Mouse (Mus musculus) forebrain, embryonic 11.5 days (tissue): ENCODE data around the gene Ncs1. TPM values are rescaled to one million over a fixed set of nuclear protein-coding genes. Genes with fewer than 3 reads are reported as not detected.

ENCODE experiments used
- ATAC-seq: fragments of 200-750 bp; cut with Nextera tagmentation; replicated peaks from 2 replicates; pipeline ENCODE4 v1.8.0; 2017; ENCODE audit warnings: moderate TSS enrichment; ENCODE audit not compliant: low FRiP score
- DNase-seq: peaks from one replicate; pipeline ENCODE4 v3.0.0-alpha.2; 2017; ENCODE audit warnings: low spot score
- H3K27ac ChIP-seq: fragments of 300-500 bp; sonication (generic); 2 replicates; pipeline ENCODE4 v1.5.1; 2014; ENCODE audit warnings: low read depth, low read length
- H3K27me3 ChIP-seq: fragments of 300-500 bp; sonication (generic); 2 replicates; pipeline ENCODE4 v1.6.1; 2014; ENCODE audit warnings: mild to moderate bottlenecking, low read length, mixed read lengths; ENCODE audit not compliant: control insufficient read depth, insufficient read depth
- H3K36me3 ChIP-seq: fragments of 300-500 bp; sonication (generic); 2 replicates; pipeline ENCODE4 v1.6.1; 2014; ENCODE audit warnings: mild to moderate bottlenecking, low read length, moderate library complexity, mixed read lengths; ENCODE audit not compliant: control insufficient read depth, insufficient read depth
- H3K4me1 ChIP-seq: fragments of 300-500 bp; sonication (generic); replicated peaks from 2 replicates; pipeline ENCODE4 v1.6.1; 2014; ENCODE audit warnings: low read length, mixed read lengths; ENCODE audit not compliant: control insufficient read depth, insufficient read depth
- H3K4me2 ChIP-seq: fragments of 300-500 bp; sonication (generic); 2 replicates; pipeline ENCODE4 v1.6.1; 2014; ENCODE audit warnings: low read depth, mild to moderate bottlenecking, low read length, moderate library complexity, mixed read lengths; ENCODE audit not compliant: severe bottlenecking
- H3K4me3 ChIP-seq: fragments of 300-500 bp; sonication (generic); 2 replicates; pipeline ENCODE4 v1.5.1; 2014; ENCODE audit warnings: low read depth, low read length
- H3K9ac ChIP-seq: fragments of 300-500 bp; sonication (generic); 2 replicates; pipeline ENCODE4 v1.6.1; 2014; ENCODE audit warnings: low read length
- H3K9me3 ChIP-seq: fragments of 300-500 bp; sonication (generic); 2 replicates; pipeline ENCODE4 v1.6.1; 2016; ENCODE audit warnings: low read length, mixed read lengths; ENCODE audit not compliant: control insufficient read depth
- WGBS: fragments of 180-500 bp; shearing (Covaris S2); extraction: QIAGEN DNeasy Blood & Tissue Kit; methylation state at CpG from one replicate; pipeline ENCODE4 v1.1.7; 2014; 5-methylcytosine and 5-hydroxymethylcytosine counted together
- polyA plus RNA-seq: library from polyadenylated mRNA; unstranded; fragments of >200 nt; fragmentation: Nextera tagmentation; extraction: Ambion mirVana; gene quantifications from 2 replicates; pipeline ENCODE4 v1.2.1, GENCODE M21; 2014

Ncs1 gene
- polyA plus RNA-seq, 1 experiment from 2014 or later, result 65.6 TPM

- WGBS, result 78% methylated on average over 8 of the region's 8 CpGs
- ATAC-seq (no peak), DNase-seq (no peak)
- no peaks in the 10 kb centered on the region for H3K9me3 ChIP-seq
- H3K36me3 ChIP-seq, result no peaks in the 10 kb centered on the region
- H3K4me3 ChIP-seq, result no peak overlapping the region
- no peak overlapping the region for H3K27ac ChIP-seq
- H3K4me2 ChIP-seq, result no peak overlapping the region
- no peaks in the 10 kb centered on the region for H3K4me1 ChIP-seq
- no peaks in the 10 kb centered on the region for H3K27me3 ChIP-seq
- no peak overlapping the region for H3K9ac ChIP-seq
These were observed 96.3 kb downstream of the Ncs1 start for GRCm38 (mm10) chr2:31341726-31342535.

Other genes with a start within 250 kb of the Ncs1 start
- 15.9 and 17.3 TPM in 2 replicates for gene Fnbp1, start 103.8 kb upstream of the Ncs1 start, polyA plus RNA-seq
- gene Gpr107, start 93.5 kb upstream of the Ncs1 start, polyA plus RNA-seq, result 30.7 and 32.2 TPM in 2 replicates
- gene Hmcn2, start 68.6 kb downstream of the Ncs1 start, polyA plus RNA-seq, result 0.09 TPM in 1 of 2 replicates, not detected in the other
- gene Ass1, start 224.4 kb downstream of the Ncs1 start, polyA plus RNA-seq, result 3.3 and 6.8 TPM in 2 replicates